Mouse (Mus musculus) embryonic facial prominence, embryonic 12.5 days (tissue): ENCODE results near the gene Actl10. TPM values are rescaled to one million over a fixed set of nuclear protein-coding genes. Genes with fewer than 3 reads are reported as not detected.

Source experiments
- ATAC-seq: fragments of 200-750 bp; cut with Nextera tagmentation; 2 replicates; pipeline ENCODE4 v1.8.0; 2017; ENCODE audit not compliant: insufficient number of reproducible peaks, insufficient read depth, low FRiP score, low TSS enrichment
- H3K27ac ChIP-seq: fragments of 300-500 bp; sonication (generic); 2 replicates; pipeline ENCODE4 v1.5.1; 2016; ENCODE audit warnings: mild to moderate bottlenecking
- H3K27me3 ChIP-seq: fragments of 300-500 bp; sonication (generic); 2 replicates; pipeline ENCODE4 v1.6.1; 2016; ENCODE audit warnings: mild to moderate bottlenecking, moderate library complexity
- H3K36me3 ChIP-seq: fragments of 300-500 bp; sonication (generic); 2 replicates; pipeline ENCODE4 v1.6.1; 2016; ENCODE audit warnings: mild to moderate bottlenecking
- H3K4me1 ChIP-seq: fragments of 300-500 bp; sonication (generic); 2 replicates; pipeline ENCODE4 v1.6.1; 2016
- H3K4me2 ChIP-seq: fragments of 300-500 bp; sonication (generic); replicated peaks from 2 replicates; pipeline ENCODE4 v1.6.1; 2016; ENCODE audit warnings: mild to moderate bottlenecking, moderate library complexity
- H3K4me3 ChIP-seq: fragments of 300-500 bp; sonication (generic); 2 replicates; pipeline ENCODE4 v1.5.1; 2016; ENCODE audit warnings: mild to moderate bottlenecking
- H3K9ac ChIP-seq: fragments of 300-500 bp; sonication (generic); 2 replicates; pipeline ENCODE4 v1.6.1; 2016; ENCODE audit warnings: mild to moderate bottlenecking, moderate library complexity
- H3K9me3 ChIP-seq: fragments of 300-500 bp; sonication (generic); 2 replicates; pipeline ENCODE4 v1.6.1; 2016; ENCODE audit warnings: mild to moderate bottlenecking, moderate library complexity
- WGBS: fragments of 180-500 bp; shearing (Covaris S2); methylation state at CpG from one replicate; pipeline ENCODE4 v1.1.7; 2016; 5-methylcytosine and 5-hydroxymethylcytosine counted together
- polyA plus RNA-seq: library from polyadenylated mRNA; unstranded; fragments of >200 nt; fragmentation: Nextera tagmentation; extraction: Ambion mirVana; gene quantifications from 2 replicates; pipeline ENCODE4 v1.2.1, GENCODE M21; 2016

Actl10 gene
- polyA plus RNA-seq, 1 experiment from 2014 or later = 0.28 TPM

DNA sequence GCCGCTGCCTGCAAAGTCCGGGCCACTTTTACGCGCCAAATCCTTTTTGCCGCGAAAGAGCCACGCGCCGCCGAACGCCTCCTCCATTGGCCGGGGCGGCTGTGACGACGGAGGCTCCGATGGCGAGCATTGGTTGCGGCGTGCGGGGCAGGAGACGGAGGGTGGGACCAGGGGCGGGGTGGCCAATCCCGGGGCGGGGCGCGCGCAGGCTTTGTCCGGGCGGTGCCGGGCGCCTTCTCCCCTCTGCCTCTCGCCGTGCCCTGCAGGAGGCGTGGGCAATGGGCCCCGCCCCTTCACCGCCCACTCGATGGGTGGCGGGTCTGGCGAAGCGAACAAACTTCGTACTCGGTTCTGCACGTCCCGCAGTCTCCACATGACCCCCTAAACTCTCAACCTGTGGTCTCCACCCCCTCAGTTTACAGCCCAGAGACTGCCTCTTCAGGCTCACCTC lies 18.3 kb downstream of the Actl10 start, which contains the start of gene E2f1:
TSS of gene E2f1 (minus strand) at position 57 of the 451 bp plus-strand sequence.
- WGBS = under 1% methylated on average over 37 of the region's 44 CpGs
- H3K36me3 ChIP-seq = no peaks in the 10 kb centered on the region
- ATAC-seq = peak; percentile 96
- peak within 1 kb of the TSS; percentile 80 for H3K9ac ChIP-seq
- H3K4me1 ChIP-seq = peaks cover 31% of the 10 kb centered on the region
- peak within 1 kb of the TSS; percentile 88 for H3K27ac ChIP-seq
- peak within 1 kb of the TSS; percentile 87 for H3K4me3 ChIP-seq
- H3K27me3 ChIP-seq = no peaks in the 10 kb centered on the region
- H3K4me2 ChIP-seq = peak within 1 kb of the TSS; percentile 86
- H3K9me3 ChIP-seq = no peaks in the 10 kb centered on the region

DNA sequence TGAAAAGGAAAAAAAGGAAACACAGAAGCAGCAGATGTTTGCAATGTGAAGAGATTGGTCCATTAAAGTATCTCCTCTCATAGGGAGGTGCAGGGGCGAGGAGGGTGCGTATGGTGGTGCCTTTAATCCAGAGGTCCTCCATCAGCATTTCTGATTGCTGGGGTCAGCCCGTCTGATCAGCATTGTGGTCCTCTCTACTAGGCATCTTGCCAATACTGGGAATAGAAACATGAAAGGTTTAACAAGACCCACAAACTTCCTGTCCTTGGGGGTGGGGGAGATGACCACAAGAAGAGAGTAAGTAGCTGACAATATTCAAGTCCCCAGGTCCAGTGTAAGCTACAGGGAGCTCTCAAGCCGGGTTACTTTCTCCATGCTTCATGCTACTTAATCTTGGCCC lies 19.1 kb downstream of the Actl10 start:
- Histone ChIP-seq H3K4me1 (peaks cover 31% of the 10 kb centered on the region), H3K27me3 (no peaks in the 10 kb centered on the region), H3K27ac (no peak overlapping the region), H3K4me2 (no peak overlapping the region), H3K9me3 (no peaks in the 10 kb centered on the region), H3K36me3 (no peaks in the 10 kb centered on the region), H3K4me3 (0 out of 2 replicates have a peak overlapping the region, but pooled peaks have one; percentile 87), H3K9ac (no peak overlapping the region)
- 74% methylated on average over 4 of the region's 4 CpGs for WGBS
- ATAC-seq = no peak

- H3K9ac ChIP-seq = no peak overlapping the region
- H3K4me1 ChIP-seq = peaks cover 27% of the 10 kb centered on the region
- H3K9me3 ChIP-seq = no peaks in the 10 kb centered on the region
- no peaks in the 10 kb centered on the region for H3K27me3 ChIP-seq
- no peak overlapping the region for H3K4me3 ChIP-seq
- H3K36me3 ChIP-seq = no peaks in the 10 kb centered on the region
- 82% methylated on average over 4 of the region's 4 CpGs for WGBS
- no peak for ATAC-seq
- H3K4me2 ChIP-seq = no peak overlapping the region
- no peak overlapping the region for H3K27ac ChIP-seq
Observed at GRCm38 (mm10) chr2:154571266-154571665, 19.7 kb downstream of the Actl10 start.

GRCm38 (mm10) chr2:154571976-154572375 lies 20.4 kb downstream of the Actl10 start:
- H3K4me2 ChIP-seq = no peak overlapping the region
- H3K9me3 ChIP-seq = no peaks in the 10 kb centered on the region
- WGBS = 67% methylated on average over 8 of the region's 8 CpGs
- H3K27me3 ChIP-seq = no peaks in the 10 kb centered on the region
- no peak overlapping the region for H3K27ac ChIP-seq
- no peak overlapping the region for H3K9ac ChIP-seq
- ATAC-seq = no peak
- peaks cover 24% of the 10 kb centered on the region for H3K4me1 ChIP-seq
- no peak overlapping the region for H3K4me3 ChIP-seq
- no peaks in the 10 kb centered on the region for H3K36me3 ChIP-seq

- ATAC-seq = no peak
- Histone ChIP-seq H3K9ac (no peak overlapping the region), H3K27ac (no peak overlapping the region), H3K4me3 (no peak overlapping the region), H3K27me3 (no peaks in the 10 kb centered on the region), H3K36me3 (no peaks in the 10 kb centered on the region), H3K9me3 (no peaks in the 10 kb centered on the region), H3K4me2 (no peak overlapping the region), H3K4me1 (peaks cover 19% of the 10 kb centered on the region)
- 84% methylated on average over 3 of the region's 3 CpGs for WGBS
Observed at GRCm38 (mm10) chr2:154572996-154573395, 21.4 kb downstream of the Actl10 start.

- Histone ChIP-seq H3K4me3 (no peak overlapping the region), H3K9me3 (no peaks in the 10 kb centered on the region), H3K36me3 (no peaks in the 10 kb centered on the region), H3K4me1 (peaks cover 8% of the 10 kb centered on the region; the same call in 1 of the 2 replicates), H3K27me3 (no peaks in the 10 kb centered on the region), H3K9ac (no peak overlapping the region), H3K27ac (no peak overlapping the region), H3K4me2 (no peak overlapping the region)
- ATAC-seq = no peak
- 56% methylated on average over 7 of the region's 7 CpGs for WGBS
Observed at GRCm38 (mm10) chr2:154574271-154574670, 22.7 kb downstream of the Actl10 start.

DNA sequence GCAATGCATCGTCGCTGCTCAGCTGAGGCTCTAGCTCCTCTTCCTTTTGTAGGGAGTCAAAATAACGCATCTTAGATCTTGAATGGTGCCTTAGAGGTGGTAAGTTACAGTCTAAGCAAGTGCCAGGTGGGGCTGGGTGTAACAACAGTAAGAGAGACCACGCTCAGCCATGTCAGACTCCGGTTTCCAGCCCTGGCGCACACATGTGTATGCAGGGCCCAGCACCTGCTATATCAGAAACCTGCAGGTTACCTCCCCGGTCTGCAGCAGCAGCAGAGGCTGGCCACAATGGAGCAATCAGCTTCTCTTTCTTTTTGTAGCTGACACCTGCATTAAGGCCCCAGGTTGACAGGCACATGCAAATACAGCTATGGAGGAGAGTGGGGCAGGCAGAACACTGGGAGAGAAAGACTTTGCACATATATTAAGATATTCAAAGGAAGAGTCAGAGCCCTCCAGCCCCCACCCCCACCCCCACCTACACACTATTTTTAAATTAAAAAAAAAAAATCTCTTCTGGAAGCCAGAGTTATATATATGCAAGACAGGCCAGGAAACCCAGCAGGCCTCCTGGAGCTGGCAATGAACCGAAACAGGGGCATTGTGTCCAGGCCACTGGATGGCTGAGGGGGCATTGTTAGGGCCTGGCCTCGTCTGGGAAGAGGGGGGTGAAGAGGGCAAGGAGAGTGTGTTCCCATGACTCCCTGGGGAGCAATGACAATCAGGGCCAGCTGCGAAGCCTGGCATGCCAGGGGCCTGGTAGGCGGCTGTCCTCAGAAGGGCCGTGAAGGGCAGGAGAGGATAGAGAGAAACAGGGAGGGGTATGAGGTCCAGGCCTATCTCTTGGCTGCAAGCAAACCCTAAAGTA lies 25.5 kb downstream of the Actl10 start:
- Histone ChIP-seq H3K27ac (no peak overlapping the region), H3K9ac (no peak overlapping the region; the same call in 1 of the 2 replicates), H3K4me3 (no peak overlapping the region), H3K4me1 (peaks cover 8% of the 10 kb centered on the region; the same call in 1 of the 2 replicates), H3K4me2 (no peak overlapping the region), H3K9me3 (no peaks in the 10 kb centered on the region), H3K36me3 (no peaks in the 10 kb centered on the region), H3K27me3 (no peaks in the 10 kb centered on the region)
- 0 out of 2 replicates have a peak, but pooled peaks have one; percentile 31 for ATAC-seq
- 39% methylated on average over 12 of the region's 12 CpGs for WGBS

DNA sequence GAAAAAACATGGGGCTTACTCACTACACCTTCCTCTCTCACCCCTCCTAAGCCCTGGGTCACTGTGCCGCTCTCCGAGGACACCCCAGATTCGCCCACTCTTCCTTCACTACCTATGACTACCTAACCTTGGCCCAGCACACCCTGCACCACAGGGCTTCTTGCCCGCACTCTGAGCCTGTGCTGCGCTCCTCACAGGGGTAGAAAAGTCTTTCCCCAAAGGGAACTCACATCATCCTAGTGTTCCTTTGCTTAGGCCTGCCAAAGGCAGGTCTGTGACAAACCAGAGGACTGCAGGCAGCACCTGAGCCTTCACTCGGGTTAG lies 26.1 kb downstream of the Actl10 start:
- H3K4me2 ChIP-seq = no peak overlapping the region
- 78% methylated on average over 6 of the region's 6 CpGs for WGBS
- ATAC-seq = 0 out of 2 replicates have a peak, but pooled peaks have one; percentile 38
- no peaks in the 10 kb centered on the region for H3K36me3 ChIP-seq
- H3K27ac ChIP-seq = no peak overlapping the region
- H3K9me3 ChIP-seq = no peaks in the 10 kb centered on the region
- H3K4me3 ChIP-seq = no peak overlapping the region
- peaks cover 8% of the 10 kb centered on the region; the same call in 1 of the 2 replicates for H3K4me1 ChIP-seq
- H3K27me3 ChIP-seq = no peaks in the 10 kb centered on the region
- H3K9ac ChIP-seq = no peak overlapping the region

DNA sequence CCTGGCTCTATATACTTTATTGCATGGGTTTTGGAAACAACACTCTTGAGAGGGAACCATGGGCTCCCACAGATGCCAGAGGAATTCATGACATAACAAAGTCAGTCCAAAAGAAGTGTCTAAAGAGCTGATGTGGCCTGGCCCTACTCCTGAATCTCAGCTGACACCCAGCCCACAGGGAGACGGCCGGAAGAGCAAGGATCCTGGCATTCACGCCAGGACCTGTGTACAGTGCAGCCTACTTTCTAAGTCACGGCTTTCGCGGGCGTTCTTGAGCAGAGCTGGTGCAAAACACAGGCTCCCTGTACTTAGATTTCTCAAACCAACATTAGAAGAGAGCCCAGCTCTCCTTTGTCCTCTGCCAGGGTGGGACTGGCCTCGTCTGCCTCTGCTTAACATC lies 29.0 kb downstream of the Actl10 start:
- Histone ChIP-seq H3K4me2 (no peak overlapping the region), H3K9ac (no peak overlapping the region), H3K27ac (no peak overlapping the region), H3K9me3 (no peaks in the 10 kb centered on the region), H3K4me1 (peaks cover 20% of the 10 kb centered on the region; the same call in 1 of the 2 replicates), H3K4me3 (no peak overlapping the region), H3K27me3 (no peaks in the 10 kb centered on the region), H3K36me3 (no peaks in the 10 kb centered on the region)
- no peak for ATAC-seq
- WGBS = 82% methylated on average over 8 of the region's 8 CpGs

DNA sequence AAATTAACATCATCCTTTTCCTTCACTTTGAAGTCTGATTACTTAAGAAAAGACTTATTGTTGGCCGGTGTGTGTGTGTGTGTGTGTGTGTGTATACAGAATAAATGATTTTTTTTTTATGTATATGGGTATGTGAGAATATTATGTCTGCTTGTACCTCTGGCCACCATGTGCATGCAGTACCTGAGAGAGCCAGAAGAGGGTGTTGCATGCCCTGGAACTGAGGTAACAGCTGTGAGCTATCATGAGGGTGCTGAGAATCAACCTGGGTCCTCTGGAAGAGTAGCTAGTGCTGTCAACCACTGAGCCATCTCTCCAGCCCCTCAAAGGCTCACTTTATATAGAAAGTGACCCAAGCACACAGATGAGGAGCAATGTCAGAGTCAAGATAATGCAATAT lies 29.8 kb downstream of the Actl10 start:
- no peaks in the 10 kb centered on the region for H3K36me3 ChIP-seq
- no peak overlapping the region for H3K4me2 ChIP-seq
- no peaks in the 10 kb centered on the region for H3K27me3 ChIP-seq
- ATAC-seq = no peak
- H3K4me1 ChIP-seq = peaks cover 23% of the 10 kb centered on the region; the same call in 1 of the 2 replicates
- H3K27ac ChIP-seq = no peak overlapping the region
- WGBS = 90% methylated on average over 1 of the region's 1 CpGs
- no peak overlapping the region for H3K9ac ChIP-seq
- no peaks in the 10 kb centered on the region for H3K9me3 ChIP-seq
- H3K4me3 ChIP-seq = no peak overlapping the region

- peaks cover 15% of the 10 kb centered on the region; the same call in 1 of the 2 replicates for H3K4me1 ChIP-seq
- 68% methylated on average over 15 of the region's 15 CpGs for WGBS
- no peak overlapping the region for H3K4me2 ChIP-seq
- no peak overlapping the region for H3K9ac ChIP-seq
- H3K27ac ChIP-seq = peak overlapping the region; percentile 30; the same call in 1 of the 2 replicates
- no peak overlapping the region for H3K4me3 ChIP-seq
- H3K27me3 ChIP-seq = no peaks in the 10 kb centered on the region
- ATAC-seq = peak; percentile 42; the same call in 1 of the 2 replicates
- peaks cover 5% of the 10 kb centered on the region for H3K36me3 ChIP-seq
- H3K9me3 ChIP-seq = no peaks in the 10 kb centered on the region
Observed at GRCm38 (mm10) chr2:154583906-154584872, 32.6 kb downstream of the Actl10 start.
